Mouse (Mus musculus) neutrophil, adult 59 days (primary cell): ENCODE measurements around the gene Rps2. TPM values are rescaled to one million over a fixed set of nuclear protein-coding genes. Genes with fewer than 3 reads are reported as not detected.

Experiments
- total RNA-seq, 2 experiments: library from RNA; stranded (reverse); gene quantifications; 1 replicate in 1 of 2; 2 replicates in 1 of 2; pipeline ENCODE4 v1.2.4; 2023

The Rps2 gene
- 100 to 1,000 TPM; 535 to 536 TPM for total RNA-seq

DNA sequence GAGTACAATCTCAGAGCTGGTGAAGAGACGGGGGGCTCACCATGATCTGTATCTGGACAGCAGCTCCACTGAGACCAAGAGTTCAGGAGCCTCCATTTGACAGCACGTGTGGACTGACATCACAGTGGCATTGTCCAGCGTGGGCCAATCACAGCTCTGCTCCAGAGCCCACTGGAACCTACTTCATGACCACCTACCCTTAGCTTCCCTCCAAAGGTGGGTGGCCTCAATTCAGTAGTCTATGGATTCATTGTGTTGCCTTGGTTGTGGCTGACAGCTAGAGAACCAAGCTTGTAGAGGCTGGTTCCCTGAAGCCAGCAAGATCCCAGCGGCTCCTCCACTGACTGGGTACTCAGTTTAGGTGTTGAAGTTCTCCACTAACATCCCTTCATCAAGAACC lies at the start of gene Rps2, which contains the start of gene Rnf151:
Gene Rps2 (plus strand): TSS at position 174 of the 400 bp plus-strand sequence.
Gene Rnf151 (minus strand): TSS at position 121 of the 400 bp plus-strand sequence.

DNA sequence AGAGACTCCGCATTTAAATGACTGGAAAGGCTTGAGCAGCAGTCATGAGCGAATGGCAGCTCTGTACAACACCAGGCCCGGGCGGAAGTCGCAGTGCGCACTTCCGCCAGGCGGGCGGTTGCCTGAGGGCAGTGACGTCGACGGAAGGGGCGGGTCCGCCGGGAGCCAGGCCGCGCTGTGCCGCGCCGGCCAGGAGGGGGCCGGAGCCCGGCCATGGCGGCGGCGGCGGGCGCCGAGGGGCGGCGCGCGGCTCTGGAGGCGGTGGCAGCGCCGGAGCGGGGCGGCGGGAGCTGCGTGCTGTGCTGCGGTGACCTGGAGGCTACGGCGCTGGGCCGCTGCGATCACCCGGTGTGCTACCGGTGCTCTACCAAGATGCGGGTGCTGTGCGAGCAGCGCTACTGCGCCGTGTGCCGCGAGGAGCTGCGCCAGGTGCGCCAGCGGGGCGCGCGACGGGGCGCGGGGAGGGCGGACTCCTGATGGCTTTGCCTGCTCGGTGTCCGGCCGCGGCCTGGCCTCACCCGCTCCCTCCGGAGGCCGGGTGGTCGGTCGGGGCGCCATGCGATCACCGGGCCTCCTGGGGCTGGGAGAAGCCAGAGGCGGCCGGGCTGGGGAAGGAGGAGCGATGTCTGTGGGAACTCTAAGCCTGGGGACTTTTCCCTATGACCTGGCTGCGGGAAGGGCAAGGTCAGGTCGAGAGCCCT lies 48.2 kb upstream of the Rps2 start, which contains the start of gene Zfp598:
Gene Zfp598 (plus strand): TSS at position 143 of the 701 bp plus-strand sequence.

DNA sequence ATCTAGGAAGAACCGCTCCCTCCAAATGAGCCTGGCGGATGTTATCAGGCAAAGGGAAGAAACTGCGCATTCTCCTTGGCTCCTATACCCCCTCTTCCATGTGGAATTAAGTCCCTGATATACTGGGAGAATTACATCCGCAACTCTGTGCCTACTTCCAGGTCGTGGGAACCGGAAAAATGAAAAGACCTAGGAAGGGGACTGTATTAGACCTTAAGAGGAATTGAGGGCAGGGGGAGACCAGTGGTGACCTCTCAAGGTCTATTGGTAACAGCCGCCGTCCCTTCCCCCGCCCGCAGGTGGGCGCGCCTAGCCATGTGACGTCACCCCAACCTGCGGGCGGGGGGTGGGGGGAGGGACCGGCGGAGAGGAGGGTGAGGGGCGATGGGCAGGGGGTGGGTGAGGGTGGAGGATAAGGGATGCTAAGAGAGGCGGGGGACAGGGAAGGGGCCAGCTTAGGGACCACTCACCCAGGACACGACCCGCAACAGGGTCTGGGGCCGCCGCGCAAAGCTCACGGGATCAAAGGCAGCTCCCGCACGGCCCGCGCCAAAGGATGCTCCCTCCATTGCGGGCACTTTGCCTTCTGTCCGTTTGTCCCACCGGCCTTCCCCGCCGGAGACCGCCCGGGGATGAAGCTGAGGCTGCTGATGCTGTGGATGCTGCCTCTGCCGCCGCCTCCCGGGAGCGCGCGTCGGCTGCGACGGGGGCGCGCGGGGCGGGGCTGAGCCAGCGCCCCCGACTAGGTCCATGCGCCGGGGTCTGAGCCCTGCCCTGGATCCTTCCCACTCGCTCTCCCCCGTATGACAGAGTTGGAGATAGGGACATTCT lies 28.4 kb upstream of the Rps2 start, which contains the start of gene Syngr3:
Gene Syngr3 (minus strand): TSS at position 705 of the 831 bp plus-strand sequence.

DNA sequence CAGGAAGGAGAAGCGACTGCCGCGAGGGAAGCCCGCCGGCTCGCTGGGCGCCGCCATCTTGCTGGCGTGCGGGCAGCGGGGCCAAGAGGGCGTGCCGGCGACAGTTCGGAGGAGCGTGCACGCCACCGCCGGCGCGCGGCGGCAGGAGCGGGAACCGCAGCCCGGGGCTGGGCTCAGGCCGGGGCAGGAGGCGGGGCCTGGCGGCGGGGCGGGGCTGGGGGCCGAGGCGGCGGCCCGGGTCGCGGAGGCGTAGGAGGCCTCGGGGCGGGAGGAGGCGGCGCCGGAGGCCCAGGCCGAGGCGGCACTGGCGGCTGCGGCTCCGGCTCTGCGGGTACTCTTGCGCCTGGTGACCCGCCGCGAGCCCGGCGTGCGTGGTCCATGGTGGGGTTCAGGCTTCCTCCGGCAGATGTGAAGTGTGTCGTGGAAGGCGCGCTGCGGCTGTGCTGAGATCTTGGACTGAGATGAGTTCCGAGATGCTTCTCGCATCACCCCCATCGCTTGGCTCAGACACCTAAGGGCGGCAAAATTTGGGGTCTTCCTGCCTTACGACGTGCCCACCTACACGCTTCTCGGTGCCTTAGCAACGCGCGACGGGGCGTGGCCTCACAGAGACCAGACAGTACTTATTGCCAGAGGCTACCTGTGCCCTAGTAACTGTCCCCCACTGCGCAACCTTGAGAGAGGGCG lies 21.8 kb upstream of the Rps2 start, which contains the start of the genes Gfer and Noxo1:
Gene Gfer (minus strand): TSS at position 146 of the 687 bp plus-strand sequence.
Gene Noxo1 (plus strand): TSS at position 224 of the 687 bp plus-strand sequence.

DNA sequence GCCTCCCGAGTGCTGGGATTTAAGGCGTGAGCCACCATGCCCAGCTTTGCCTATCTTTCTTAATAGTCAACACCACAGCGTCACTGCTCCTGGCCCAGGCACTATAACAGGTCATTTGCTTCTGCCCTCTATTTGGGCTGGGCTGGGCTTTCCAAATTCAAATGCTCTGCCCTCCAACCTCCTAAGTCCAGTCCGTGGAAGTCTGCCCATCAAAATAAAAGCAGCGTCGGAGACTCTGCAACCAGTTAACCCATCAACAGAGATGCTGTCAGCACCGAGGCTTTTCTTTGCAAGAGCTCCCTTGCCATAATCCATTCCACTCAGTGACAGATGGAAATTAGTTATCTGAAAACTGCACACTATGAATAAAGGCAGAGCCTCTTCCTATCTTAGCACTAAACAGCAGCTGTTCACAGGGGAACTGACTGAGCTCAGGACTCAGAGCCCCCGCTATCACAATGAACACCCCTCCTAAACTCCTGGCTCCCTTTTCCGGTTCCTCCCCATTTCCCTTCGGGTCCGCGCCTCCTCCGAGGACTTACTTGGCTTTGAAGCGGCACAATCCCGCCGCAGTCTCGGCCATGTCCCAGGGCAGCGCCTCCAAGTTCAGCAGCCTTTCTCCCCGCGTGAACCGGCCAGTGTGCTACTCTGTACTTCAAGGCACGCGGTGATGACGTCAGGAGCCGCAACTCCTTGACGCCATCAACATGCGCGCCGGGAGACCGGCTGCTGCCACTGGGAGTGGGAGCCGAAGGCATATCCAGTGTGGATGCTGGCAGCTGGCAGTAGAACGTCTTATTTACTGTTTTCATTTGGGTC lies 10.7 kb upstream of the Rps2 start, which contains the start of gene Tbl3:
Gene Tbl3 (minus strand): TSS at position 679 of the 819 bp plus-strand sequence.

DNA sequence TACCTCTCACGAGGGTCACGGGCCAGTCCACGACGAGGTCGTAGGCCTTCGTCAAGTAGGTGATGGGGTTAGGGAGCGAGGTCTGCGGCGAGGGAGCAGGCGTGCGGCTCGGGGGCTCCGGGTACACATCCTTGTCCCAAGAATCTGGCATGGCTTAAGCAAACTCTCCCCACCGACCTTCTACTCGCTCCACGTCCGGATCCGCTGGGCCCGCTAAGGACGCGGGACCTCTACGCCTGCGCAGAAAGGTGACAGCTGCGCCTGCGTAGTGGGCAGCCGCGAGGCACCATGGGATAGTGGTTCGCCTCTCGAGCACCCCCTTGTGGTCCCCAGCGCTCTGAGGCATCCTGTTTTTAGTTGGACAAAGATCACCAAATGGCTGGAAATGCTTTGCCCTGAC lies 6.3 kb downstream of the Rps2 start, which contains the start of gene Ndufb10:
Gene Ndufb10 (minus strand): TSS at position 295 of the 400 bp plus-strand sequence.

DNA sequence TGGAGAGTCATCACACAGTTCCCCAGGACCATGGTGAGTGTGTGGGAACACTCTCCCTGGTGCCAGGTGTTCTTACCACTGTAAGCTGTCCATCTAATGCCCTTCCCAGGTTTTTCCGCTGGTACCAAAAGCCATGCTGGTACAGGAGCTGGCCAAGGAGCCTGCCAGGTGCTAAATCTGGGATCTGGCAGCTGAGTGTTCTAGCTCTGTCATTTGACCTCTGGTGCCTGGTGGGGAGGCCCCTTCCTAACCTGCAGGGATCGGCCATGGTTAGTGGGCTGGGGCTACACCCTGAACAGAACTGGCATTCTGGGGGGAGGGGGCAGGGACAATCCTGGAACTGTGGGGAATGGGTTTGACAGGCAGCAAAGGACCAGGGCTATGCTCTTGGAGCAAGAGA lies 9.7 kb downstream of the Rps2 start, which contains the start of gene Rpl3l:
Gene Rpl3l (plus strand): TSS at position 203 of the 400 bp plus-strand sequence.

DNA sequence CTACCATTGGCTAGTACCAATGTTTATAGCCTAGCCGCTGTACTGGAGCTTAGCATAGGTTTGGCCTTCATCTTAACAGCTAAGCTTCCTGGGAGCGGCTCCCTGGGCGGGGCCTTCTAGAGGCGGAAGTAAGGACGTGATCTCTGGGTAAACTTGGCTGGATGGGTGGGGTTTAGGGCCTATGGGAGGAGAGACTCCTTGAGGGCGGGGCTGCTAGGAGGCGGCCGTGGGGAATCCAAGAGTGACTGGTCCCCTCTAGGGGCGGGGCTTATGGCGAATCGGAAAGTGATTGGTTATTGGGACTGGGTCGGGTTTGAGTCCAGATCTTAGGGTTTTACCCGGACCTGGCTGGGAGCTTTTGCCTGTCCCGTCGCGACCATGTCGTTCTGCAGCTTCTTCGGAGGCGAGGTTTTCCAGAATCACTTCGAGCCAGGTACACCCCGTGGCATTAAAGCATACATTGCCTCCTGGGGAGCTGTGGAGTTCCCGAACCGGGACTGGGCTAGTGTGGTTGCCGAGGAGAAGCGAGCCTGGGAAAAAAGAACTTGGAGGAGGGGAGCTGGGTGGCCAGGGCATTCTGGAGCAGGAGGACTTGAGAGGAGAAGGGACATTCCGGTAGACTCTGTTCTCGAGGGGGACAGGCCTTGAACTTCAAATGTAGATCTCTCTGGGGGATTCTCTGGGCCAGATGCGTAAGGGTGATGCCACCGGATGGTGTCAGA lies 18.6 kb downstream of the Rps2 start, which contains the start of gene Msrb1:
Gene Msrb1 (plus strand): TSS at position 313 of the 722 bp plus-strand sequence.

DNA sequence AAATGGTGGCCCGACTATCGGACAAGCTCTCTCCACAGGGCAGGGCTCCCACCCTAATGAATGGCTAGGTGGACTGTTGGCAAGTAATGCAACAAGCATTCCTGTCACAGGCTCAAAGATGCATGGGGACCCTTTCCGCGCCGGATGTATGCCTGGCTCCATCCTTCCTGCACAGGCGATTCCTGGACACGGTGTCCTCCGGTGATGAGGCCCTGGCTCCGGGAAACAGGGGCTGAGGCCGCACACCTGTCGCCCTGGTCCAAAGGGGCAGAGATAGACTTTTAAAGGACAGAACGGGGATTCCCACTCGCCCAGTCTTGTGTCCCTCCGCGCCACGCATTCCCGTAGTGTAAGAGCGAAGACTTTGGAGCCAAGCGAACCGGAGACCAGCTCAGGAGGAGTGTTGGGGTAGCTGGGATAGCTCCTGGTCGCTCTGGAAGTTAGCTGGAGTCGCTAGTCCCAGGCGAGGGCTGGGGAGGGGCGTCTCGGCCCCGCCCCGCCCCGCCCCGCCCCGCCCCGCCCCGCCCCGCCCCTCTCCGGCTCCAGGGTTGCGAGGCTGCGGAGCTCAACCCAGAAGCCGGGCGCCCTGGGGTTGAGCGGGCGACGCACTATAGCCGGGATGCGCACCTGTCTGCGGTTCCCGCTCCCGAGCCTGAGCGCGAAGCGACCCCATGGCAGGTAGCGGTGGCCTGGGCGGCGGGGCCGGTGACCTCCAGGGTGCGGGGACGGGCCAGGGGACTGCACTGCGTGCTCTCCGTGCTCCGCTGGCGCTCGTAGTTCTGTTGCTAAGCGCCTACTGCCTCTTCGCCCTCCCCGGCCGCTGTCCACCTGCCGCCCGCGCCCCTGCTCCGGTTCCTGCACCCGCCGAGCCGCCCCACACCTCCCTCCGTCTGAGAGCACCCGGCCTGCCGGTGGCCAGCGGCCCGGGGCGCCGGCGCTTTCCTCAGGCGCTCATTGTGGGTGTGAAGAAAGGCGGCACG lies 34.8 kb downstream of the Rps2 start, which contains the start of gene Hs3st6:
Gene Hs3st6 (plus strand): TSS at position 574 of the 980 bp plus-strand sequence.

Other genes starting within 250 kb of the Rps2 start
- 10 to 100 TPM; 31.8 to 42.2 TPM for gene E4f1, start 247.8 kb upstream of the Rps2 start, total RNA-seq
- 10 to 100 TPM; 24.7 to 26.6 TPM for gene Pgp, start 247.7 kb upstream of the Rps2 start, total RNA-seq
- not detected for gene Bricd5, start 244.2 kb upstream of the Rps2 start, total RNA-seq
- 10 to 100 TPM; 42.8 to 46.1 TPM for gene Mlst8, start 239.0 kb upstream of the Rps2 start, total RNA-seq
- not detected for gene Caskin1, start 229.5 kb upstream of the Rps2 start, total RNA-seq
- 100 to 1,000 TPM; 132 to 134 TPM for gene Traf7, start 190.2 kb upstream of the Rps2 start, total RNA-seq
- gene Rab26, start 183.9 kb upstream of the Rps2 start, total RNA-seq, result 1 to 10 TPM in 1 of 2 experiments, under 1 TPM in 1; 0.95 to 1.1 TPM
- 10 to 100 TPM; 16.1 to 22.7 TPM for gene Pkd1, start 168.3 kb upstream of the Rps2 start, total RNA-seq
- 10 to 100 TPM; 54.4 to 55.6 TPM for gene Tsc2, start 85.5 kb upstream of the Rps2 start, total RNA-seq
- 1 to 10 TPM; 1.3 to 2.5 TPM for gene Nthl1, start 85.4 kb upstream of the Rps2 start, total RNA-seq
- gene Slc9a3r2, start 67.8 kb upstream of the Rps2 start, total RNA-seq, result 1 to 10 TPM; 2.1 to 3.1 TPM
- gene Npw, start 59.7 kb upstream of the Rps2 start, total RNA-seq, result not detected
- 10 to 100 TPM; 27.1 to 28.0 TPM for gene Zfp598, start 48.4 kb upstream of the Rps2 start, total RNA-seq
- not detected for gene Syngr3, start 28.2 kb upstream of the Rps2 start, total RNA-seq
- gene Gfer, start 22.0 kb upstream of the Rps2 start, total RNA-seq, result 1 to 10 TPM; 7.6 to 9.4 TPM
- gene Noxo1, start 21.9 kb upstream of the Rps2 start, total RNA-seq, result 1 to 10 TPM; 1.2 to 1.5 TPM
- 10 to 100 TPM; 16.4 to 16.5 TPM for gene Tbl3, start 10.5 kb upstream of the Rps2 start, total RNA-seq
- not detected for gene Rnf151, start 53 bp upstream of the Rps2 start, total RNA-seq
- gene Ndufb10, start 6.4 kb downstream of the Rps2 start, total RNA-seq, result 10 to 100 TPM; 65.0 to 72.7 TPM
- 1 to 10 TPM; 1.9 to 2.1 TPM for gene Rpl3l, start 9.7 kb downstream of the Rps2 start, total RNA-seq
- 1,000 to 10,000 TPM; 1,180 to 1,230 TPM for gene Msrb1, start 18.5 kb downstream of the Rps2 start, total RNA-seq
- not detected for gene Hs3st6, start 34.9 kb downstream of the Rps2 start, total RNA-seq
- not detected for gene Meiob, start 86.2 kb downstream of the Rps2 start, total RNA-seq
- gene Hagh, start 122.0 kb downstream of the Rps2 start, total RNA-seq, result 10 to 100 TPM; 46.5 to 47.8 TPM
- gene Fahd1, start 132.2 kb downstream of the Rps2 start, total RNA-seq, result 1 to 10 TPM; 3.7 to 4.0 TPM
- gene Igfals, start 147.9 kb downstream of the Rps2 start, total RNA-seq, result under 1 TPM; 0.18 to 0.75 TPM
- 10 to 100 TPM; 39.3 to 50.6 TPM for gene Nubp2, start 168.2 kb downstream of the Rps2 start, total RNA-seq
- gene Spsb3, start 168.5 kb downstream of the Rps2 start, total RNA-seq, result 10 to 100 TPM; 24.0 to 27.7 TPM
- gene Eme2, start 177.0 kb downstream of the Rps2 start, total RNA-seq, result 10 to 100 TPM; 12.1 to 16.3 TPM
- 10 to 100 TPM; 19.0 to 21.1 TPM for gene Mrps34, start 177.0 kb downstream of the Rps2 start, total RNA-seq
- 10 to 100 TPM; 19.8 to 20.9 TPM for gene Nme3, start 178.4 kb downstream of the Rps2 start, total RNA-seq
- gene Mapk8ip3, start 218.9 kb downstream of the Rps2 start, total RNA-seq, result 10 to 100 TPM; 64.6 to 76.0 TPM
- 10 to 100 TPM; 37.2 to 45.7 TPM for gene Jpt2, start 242.6 kb downstream of the Rps2 start, total RNA-seq